Mouse (Mus musculus) heart, adult 2 months (tissue): ENCODE results near the gene Lamb1. TPM values are rescaled to one million over a fixed set of nuclear protein-coding genes. Genes with fewer than 3 reads are reported as not detected.

Experiments
- DNase-seq, 2 experiments: peaks; one replicate each; pipeline ENCODE4 v3.0.0; 2021
- H3K27ac ChIP-seq: fragments of 200-600 bp; 2 replicates; pipeline ENCODE4 v1.8.1; 2022
- H3K27me3 ChIP-seq: fragments of 200-500 bp; 2 replicates; pipeline ENCODE4 v1.6.1; 2012; ENCODE audit warnings: mild to moderate bottlenecking, low read length, inconsistent platforms, mixed read lengths; ENCODE audit not compliant: control insufficient read depth, insufficient read depth
- H3K36me3 ChIP-seq: fragments of 200-500 bp; 2 replicates; pipeline ENCODE4 v1.6.1; 2012; ENCODE audit warnings: low read length, inconsistent platforms; ENCODE audit not compliant: control insufficient read depth, insufficient read depth
- H3K4me1 ChIP-seq: fragments of 200-500 bp; 2 replicates; pipeline ENCODE4 v1.6.1; 2011; ENCODE audit warnings: low read length; ENCODE audit not compliant: control insufficient read depth, insufficient read depth
- H3K4me3 ChIP-seq: fragments of 200-600 bp; 2 replicates; pipeline ENCODE4 v1.8.1; 2022
- H3K79me2 ChIP-seq: fragments of 200-500 bp; replicated peaks from 2 replicates; pipeline ENCODE4 v1.6.1; 2012; ENCODE audit warnings: mild to moderate bottlenecking, inconsistent platforms, low read length, moderate library complexity, mixed read lengths; ENCODE audit not compliant: control insufficient read depth, insufficient read depth
- H3K9ac ChIP-seq: fragments of 200-500 bp; 2 replicates; pipeline ENCODE4 v1.6.1; 2012; ENCODE audit warnings: low read depth, mild to moderate bottlenecking, control low read depth, inconsistent platforms, low read length, mixed read lengths
- CTCF ChIP-seq: fragments of 200-600 bp; IDR thresholded peaks from 2 replicates; pipeline ENCODE4 v1.8.1; 2022; ENCODE audit warnings: antibody characterized with exemption, mild to moderate bottlenecking, moderate library complexity
- EP300 ChIP-seq: fragments of 200-500 bp; IDR thresholded peaks from 2 replicates; pipeline ENCODE4 v1.6.1; 2011; ENCODE audit warnings: low read depth, low read length, control low read depth; ENCODE audit not compliant: insufficient read depth
- POLR2A ChIP-seq: fragments of 200-500 bp; IDR thresholded peaks from 2 replicates; pipeline ENCODE4 v1.6.1; 2011; ENCODE audit warnings: mild to moderate bottlenecking, low read depth, low read length, control low read depth; ENCODE audit not compliant: insufficient read depth
- WGBS: fragments of 180-500 bp; shearing (Covaris S2); methylation state at CpG from one replicate; pipeline ENCODE4 v1.1.7; 2018; 5-methylcytosine and 5-hydroxymethylcytosine counted together
- intact Hi-C: fragments of 180-260 bp; cut with DNase I; formaldehyde crosslinking; loops from one replicate; pipeline ENCODE4 v1.15.1; 2025
- polyA plus RNA-seq: library from polyadenylated mRNA; depleted of rRNA; stranded (reverse); fragments of >200 nt; gene quantifications from 2 replicates; pipeline ENCODE4 v1.2.3, GENCODE M21; 2012
- total RNA-seq, 2 experiments: library from RNA; stranded (reverse); gene quantifications; 2 replicates each; pipeline ENCODE4 v1.2.3; 2021

Lamb1 gene
- total and polyA plus RNA-seq, 3 experiments: 25.1 to 58.1 (median 55.3) TPM

DNA sequence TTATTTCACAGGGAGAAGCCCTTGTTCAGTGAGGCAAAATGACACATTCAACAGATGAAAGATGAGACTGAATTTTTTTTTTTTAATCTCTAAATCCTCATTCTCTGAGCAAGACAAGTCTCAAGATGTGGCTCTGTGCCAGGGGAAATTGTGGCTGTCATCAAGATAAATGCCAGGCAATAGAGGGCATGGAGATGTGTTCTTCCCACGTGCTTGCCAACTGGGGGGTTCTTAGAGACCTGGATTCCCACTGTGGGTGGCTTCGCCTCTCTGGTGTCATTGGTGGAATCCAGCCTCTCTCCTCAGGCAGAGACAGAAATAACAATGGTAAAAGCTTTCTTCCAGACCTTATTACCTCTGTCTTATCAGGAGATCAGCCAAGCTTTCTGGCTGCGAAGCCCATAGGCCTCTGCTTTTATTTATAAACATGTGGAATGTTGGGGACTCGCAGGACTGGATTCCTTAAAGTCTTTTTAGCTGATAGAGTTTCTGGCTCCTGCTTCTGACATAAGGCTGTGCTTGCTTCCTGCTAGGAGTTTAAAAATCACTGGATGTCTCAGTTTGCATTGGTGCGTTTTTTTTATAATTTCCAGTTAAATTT, 41.1 kb downstream of the Lamb1 start:
- peak overlapping the region; percentile 20; the same call in 1 of the 2 replicates for H3K27ac ChIP-seq
- peaks cover 7% of the 10 kb centered on the region for H3K36me3 ChIP-seq
- DNase-seq: no peak
- peaks cover 2% of the 10 kb centered on the region; the same call in 1 of the 2 replicates for H3K4me1 ChIP-seq
- no peaks in the 10 kb centered on the region for H3K27me3 ChIP-seq
- no peak for TF ChIP-seq POLR2A
- TF ChIP-seq EP300: no peak
- no peak for TF ChIP-seq CTCF
- 38% methylated on average over 5 of the region's 5 CpGs for WGBS
- no peaks in the 10 kb centered on the region; the same call in 1 of the 2 replicates for H3K79me2 ChIP-seq
- H3K4me3 ChIP-seq: no peak overlapping the region
- no peak overlapping the region for H3K9ac ChIP-seq
- intact Hi-C loops: loop anchor here (5.0 kb wide), 1 partner anchor 189 kb away; no protein-coding TSS in a partner anchor

DNA sequence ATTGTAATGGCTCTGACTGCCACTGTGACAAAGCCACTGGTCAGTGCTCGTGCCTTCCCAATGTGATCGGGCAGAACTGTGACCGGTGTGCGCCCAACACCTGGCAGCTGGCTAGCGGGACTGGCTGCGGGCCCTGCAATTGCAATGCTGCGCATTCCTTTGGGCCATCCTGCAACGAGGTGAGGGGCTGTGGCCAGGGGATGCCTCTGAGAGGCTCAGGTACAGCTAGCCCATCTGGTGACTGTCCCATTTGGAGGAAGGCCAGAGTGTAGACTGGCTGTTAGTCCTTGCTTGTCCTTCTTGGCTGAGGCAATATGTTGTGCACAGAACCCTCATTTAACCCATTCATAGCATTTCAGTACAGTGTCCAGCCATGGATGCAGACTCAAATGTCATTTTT, 42.0 kb downstream of the Lamb1 start:
- H3K9ac ChIP-seq: no peak overlapping the region
- no peak overlapping the region for H3K4me3 ChIP-seq
- no peaks in the 10 kb centered on the region; the same call in 1 of the 2 replicates for H3K79me2 ChIP-seq
- WGBS: 60% methylated on average over 8 of the region's 8 CpGs
- H3K27ac ChIP-seq: peak overlapping the region; percentile 20; the same call in 1 of the 2 replicates
- H3K4me1 ChIP-seq: peaks cover 2% of the 10 kb centered on the region; the same call in 1 of the 2 replicates
- H3K36me3 ChIP-seq: peaks cover 7% of the 10 kb centered on the region
- DNase-seq: peak; percentile 43 to 53
- TF ChIP-seq POLR2A (no peak), EP300 (no peak), CTCF (no peak)
- no peaks in the 10 kb centered on the region for H3K27me3 ChIP-seq
- intact Hi-C loops: loop anchor here (5.0 kb wide), 1 partner anchor 190 kb away; no protein-coding TSS in a partner anchor

DNA sequence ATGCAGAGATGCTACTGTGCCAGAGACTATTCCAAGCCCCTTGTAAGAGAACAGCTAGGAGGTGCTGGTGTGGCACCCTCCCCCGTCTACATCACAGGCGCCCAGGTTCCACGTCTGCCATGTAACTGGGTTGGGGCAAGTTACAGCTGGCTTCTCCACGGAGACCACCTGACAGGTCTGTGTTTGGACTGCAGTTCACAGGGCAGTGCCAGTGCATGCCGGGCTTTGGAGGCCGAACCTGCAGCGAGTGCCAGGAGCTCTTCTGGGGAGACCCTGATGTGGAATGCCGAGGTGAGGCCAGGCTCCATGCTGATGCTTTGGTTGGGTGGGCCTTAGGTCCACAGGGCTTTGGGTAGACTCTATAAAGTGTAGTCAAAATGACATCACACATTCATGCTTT, 42.7 kb downstream of the Lamb1 start:
- TF ChIP-seq EP300: no peak
- TF ChIP-seq POLR2A: no peak
- WGBS: 81% methylated on average over 8 of the region's 8 CpGs
- DNase-seq: peak in 1 of 2 experiments; percentile 14
- no peak overlapping the region for H3K27ac ChIP-seq
- 0 out of 2 replicates have a peak, but pooled peaks cover 2% of the 10 kb centered on the region for H3K4me1 ChIP-seq
- no peak overlapping the region for H3K4me3 ChIP-seq
- intact Hi-C loops: loop anchor here (5.0 kb wide), 1 partner anchor 190 kb away; no protein-coding TSS in a partner anchor
- no peaks in the 10 kb centered on the region; the same call in 1 of the 2 replicates for H3K79me2 ChIP-seq
- H3K9ac ChIP-seq: no peak overlapping the region
- H3K27me3 ChIP-seq: no peaks in the 10 kb centered on the region
- H3K36me3 ChIP-seq: peaks cover 7% of the 10 kb centered on the region

DNA sequence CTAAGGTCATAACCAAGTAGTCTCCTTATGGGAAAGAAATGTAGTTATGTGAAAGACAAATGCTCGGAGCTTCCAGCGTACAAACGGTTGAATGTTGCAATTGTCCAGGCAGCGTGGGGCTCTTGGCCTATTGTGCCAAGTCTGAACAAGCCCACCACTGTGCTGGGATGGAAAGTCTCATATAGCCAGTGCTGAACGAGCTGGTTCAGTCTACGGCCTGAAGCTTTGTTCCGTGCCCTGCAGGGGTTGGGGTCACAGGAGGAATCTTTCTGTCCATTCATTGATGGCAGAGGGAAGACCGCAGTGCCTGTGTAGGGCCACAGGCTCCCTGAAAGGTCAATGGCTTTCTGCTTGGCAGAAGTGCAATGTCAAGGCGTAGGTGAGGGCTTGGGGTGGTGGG, 45.7 kb downstream of the Lamb1 start:
- no peak overlapping the region for H3K9ac ChIP-seq
- peaks cover 7% of the 10 kb centered on the region for H3K36me3 ChIP-seq
- TF ChIP-seq EP300 (no peak), CTCF (no peak)
- H3K4me1 ChIP-seq: peaks cover 2% of the 10 kb centered on the region; the same call in 1 of the 2 replicates
- no peak overlapping the region for H3K27ac ChIP-seq
- intact Hi-C loops: no loop called here
- WGBS: 93% methylated on average over 9 of the region's 9 CpGs
- H3K27me3 ChIP-seq: no peaks in the 10 kb centered on the region
- no peak for DNase-seq
- H3K79me2 ChIP-seq: no peaks in the 10 kb centered on the region; the same call in 1 of the 2 replicates
- H3K4me3 ChIP-seq: no peak overlapping the region

DNA sequence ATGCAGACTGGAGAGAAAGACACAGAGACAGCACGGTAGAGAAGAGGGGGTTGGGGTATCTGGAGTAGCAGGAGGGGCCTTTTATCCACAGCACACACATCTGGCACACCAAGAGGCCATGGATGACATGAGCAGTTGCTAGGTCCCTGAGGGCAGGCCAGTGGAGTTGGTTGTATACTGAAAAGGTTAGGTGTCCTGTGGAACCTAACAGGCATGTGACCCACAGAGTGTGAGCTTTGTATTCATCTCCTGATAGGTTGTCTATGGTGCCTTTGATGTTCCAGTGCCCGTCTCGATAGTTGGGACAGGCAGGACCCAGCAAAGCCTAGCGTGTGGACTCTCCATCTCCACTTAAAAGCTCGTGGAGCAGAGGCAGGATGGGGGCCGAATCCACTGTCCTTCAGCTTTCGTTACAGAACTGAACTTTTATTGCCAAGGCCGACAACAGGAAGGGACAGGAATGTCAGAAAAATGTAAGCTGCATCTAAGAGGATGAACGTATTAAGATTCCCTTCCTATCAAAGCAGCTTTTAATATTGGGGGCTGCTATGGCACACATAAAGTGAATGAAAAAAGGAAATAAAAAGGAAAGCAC, 46.7 kb downstream of the Lamb1 start:
- Histone ChIP-seq H3K27me3 (no peaks in the 10 kb centered on the region), H3K79me2 (no peaks in the 10 kb centered on the region; the same call in 1 of the 2 replicates), H3K36me3 (no peaks in the 10 kb centered on the region), H3K4me3 (no peak overlapping the region), H3K9ac (no peak overlapping the region), H3K27ac (no peak overlapping the region), H3K4me1 (peaks cover 1% of the 10 kb centered on the region; the same call in 1 of the 2 replicates)
- TF ChIP-seq CTCF: no peak
- 82% methylated on average over 9 of the region's 9 CpGs for WGBS
- intact Hi-C loops: no loop called here
- no peak for DNase-seq

- intact Hi-C loops: no loop called here
- Histone ChIP-seq H3K4me3 (no peak overlapping the region), H3K9ac (no peak overlapping the region), H3K79me2 (no peaks in the 10 kb centered on the region), H3K27me3 (no peaks in the 10 kb centered on the region), H3K36me3 (no peaks in the 10 kb centered on the region), H3K4me1 (no peaks in the 10 kb centered on the region; the same call in 1 of the 2 replicates), H3K27ac (no peak overlapping the region)
- TF ChIP-seq CTCF: no peak
- no peak for TF ChIP-seq POLR2A
- TF ChIP-seq EP300: no peak
- 81% methylated on average over 5 of the region's 5 CpGs for WGBS
- no peak for DNase-seq
Measured at GRCm38 (mm10) chr12:31312281-31312680, 47.2 kb downstream of the Lamb1 start.
